Mouse (Mus musculus) neural tube, embryonic 11.5 days (tissue): ENCODE measurements around the gene Rsg1. TPM values are rescaled to one million over a fixed set of nuclear protein-coding genes. Genes with fewer than 3 reads are reported as not detected.

Source experiments
- ATAC-seq: fragments of 200-750 bp; cut with Nextera tagmentation; 2 replicates; pipeline ENCODE4 v1.8.0; 2017; ENCODE audit warnings: moderate number of reproducible peaks, mild to moderate bottlenecking, moderate TSS enrichment, moderate library complexity; ENCODE audit not compliant: insufficient read depth, low FRiP score, low TSS enrichment
- DNase-seq: peaks from one replicate; pipeline ENCODE4 v3.0.0-alpha.2; 2015; ENCODE audit warnings: low spot score
- H3K27ac ChIP-seq: fragments of 300-500 bp; sonication (generic); 2 replicates; pipeline ENCODE4 v1.5.1; 2014; ENCODE audit warnings: low read depth, mild to moderate bottlenecking, low read length
- H3K27me3 ChIP-seq: fragments of 300-500 bp; sonication (generic); 2 replicates; pipeline ENCODE4 v1.6.1; 2014; ENCODE audit warnings: mild to moderate bottlenecking, low read length, mixed read lengths; ENCODE audit not compliant: control insufficient read depth, insufficient read depth
- H3K36me3 ChIP-seq: fragments of 300-500 bp; sonication (generic); 2 replicates; pipeline ENCODE4 v1.6.1; 2014; ENCODE audit warnings: mild to moderate bottlenecking, low read length, moderate library complexity, mixed read lengths; ENCODE audit not compliant: control insufficient read depth, insufficient read depth
- H3K4me1 ChIP-seq: fragments of 300-500 bp; sonication (generic); 2 replicates; pipeline ENCODE4 v1.6.1; 2014; ENCODE audit warnings: low read length, mixed read lengths; ENCODE audit not compliant: control insufficient read depth, insufficient read depth
- H3K4me2 ChIP-seq: fragments of 300-500 bp; sonication (generic); 2 replicates; pipeline ENCODE4 v1.6.1; 2014; ENCODE audit warnings: low read depth, mild to moderate bottlenecking, moderate library complexity
- H3K4me3 ChIP-seq: fragments of 300-500 bp; sonication (generic); 2 replicates; pipeline ENCODE4 v1.5.1; 2014; ENCODE audit warnings: low read depth, low read length
- H3K9ac ChIP-seq: fragments of 300-500 bp; sonication (generic); 2 replicates; pipeline ENCODE4 v1.6.1; 2014; ENCODE audit warnings: mild to moderate bottlenecking, low read length
- H3K9me3 ChIP-seq: fragments of 300-500 bp; sonication (generic); 2 replicates; pipeline ENCODE4 v1.6.1; 2016; ENCODE audit warnings: low read length; ENCODE audit not compliant: control insufficient read depth
- WGBS: fragments of 180-500 bp; shearing (Covaris S2); extraction: QIAGEN DNeasy Blood & Tissue Kit; methylation state at CpG from one replicate; pipeline ENCODE4 v1.1.7; 2014; 5-methylcytosine and 5-hydroxymethylcytosine counted together
- polyA plus RNA-seq: library from polyadenylated mRNA; unstranded; fragments of >200 nt; fragmentation: Nextera tagmentation; extraction: Ambion mirVana; gene quantifications from 2 replicates; pipeline ENCODE4 v1.2.1, GENCODE M21; 2014

Gene Rsg1
- 5.4 and 6.5 TPM in 2 replicates for polyA plus RNA-seq

DNA sequence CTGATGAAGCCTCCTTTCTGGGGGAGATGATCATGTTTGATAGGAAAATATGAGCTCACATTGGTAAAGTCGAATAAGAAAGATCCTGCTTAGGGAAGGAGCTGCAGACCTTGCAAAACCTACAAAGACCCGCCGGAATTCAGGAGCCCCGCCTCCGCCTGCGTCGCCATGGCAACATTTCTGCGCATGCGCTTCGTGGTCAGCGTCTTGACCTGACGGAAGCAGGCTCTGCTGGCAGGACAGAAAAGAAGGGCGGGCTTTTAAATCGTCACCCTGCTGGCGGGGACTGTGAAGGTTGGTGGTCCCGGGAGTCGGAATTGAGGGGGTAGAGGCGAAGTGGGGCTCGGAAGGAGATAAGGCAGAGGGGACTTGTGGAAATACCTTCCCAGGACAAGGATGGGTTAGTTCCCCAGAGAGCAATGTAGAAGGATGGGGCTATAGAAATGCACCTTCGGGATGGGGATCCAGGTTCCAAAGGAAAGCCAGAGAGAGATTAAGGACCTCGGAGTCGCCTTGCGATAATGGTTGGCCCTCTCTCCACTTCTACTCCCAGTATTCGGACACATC lies at the start of gene Rsg1:
Rsg1 (plus strand) TSS at position 187 of the 567 bp plus-strand sequence.
- DNase-seq = peak; percentile 97
- ATAC-seq = peak; percentile 85
- no peak within 1 kb of the TSS for H3K27ac ChIP-seq
- peak within 1 kb of the TSS; percentile 65 for H3K4me2 ChIP-seq
- no peaks in the 10 kb centered on the region for H3K27me3 ChIP-seq
- peak within 1 kb of the TSS; percentile 49 for H3K9ac ChIP-seq
- no peaks in the 10 kb centered on the region for H3K4me1 ChIP-seq
- H3K9me3 ChIP-seq = no peaks in the 10 kb centered on the region
- under 1% methylated on average over 24 of the region's 24 CpGs for WGBS
- H3K4me3 ChIP-seq = peak within 1 kb of the TSS; percentile 49
- no peaks in the 10 kb centered on the region for H3K36me3 ChIP-seq

DNA sequence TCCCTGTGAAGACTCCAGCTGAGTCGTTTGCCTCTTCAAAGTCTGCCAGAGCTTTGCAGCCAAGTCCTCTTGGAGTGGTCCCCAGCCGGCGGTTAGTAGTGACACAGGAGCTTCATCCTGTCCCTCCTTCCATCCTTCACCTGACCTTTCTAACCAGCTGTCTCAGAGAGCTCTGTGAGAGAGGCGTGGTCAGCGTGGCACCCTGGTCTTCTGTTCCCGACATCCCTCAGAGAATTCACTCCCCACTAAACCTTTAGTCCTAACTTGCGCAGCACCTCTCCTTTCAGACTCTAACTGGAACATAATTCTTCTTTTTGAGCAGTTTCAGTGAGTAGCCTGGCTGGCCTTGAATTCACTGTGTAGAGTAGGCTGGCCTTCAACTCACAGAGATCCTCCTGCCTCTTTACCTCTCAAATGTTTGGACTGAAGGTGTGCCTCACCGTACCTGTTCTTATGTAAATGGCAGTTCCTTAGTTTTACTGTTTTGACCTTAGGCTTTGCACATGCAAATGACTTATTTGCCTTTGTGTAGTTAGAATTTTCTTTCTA lies 47.9 kb upstream of the Rsg1 start:
- H3K36me3 ChIP-seq = peaks cover 5% of the 10 kb centered on the region
- 68% methylated on average over 8 of the region's 8 CpGs for WGBS

DNA sequence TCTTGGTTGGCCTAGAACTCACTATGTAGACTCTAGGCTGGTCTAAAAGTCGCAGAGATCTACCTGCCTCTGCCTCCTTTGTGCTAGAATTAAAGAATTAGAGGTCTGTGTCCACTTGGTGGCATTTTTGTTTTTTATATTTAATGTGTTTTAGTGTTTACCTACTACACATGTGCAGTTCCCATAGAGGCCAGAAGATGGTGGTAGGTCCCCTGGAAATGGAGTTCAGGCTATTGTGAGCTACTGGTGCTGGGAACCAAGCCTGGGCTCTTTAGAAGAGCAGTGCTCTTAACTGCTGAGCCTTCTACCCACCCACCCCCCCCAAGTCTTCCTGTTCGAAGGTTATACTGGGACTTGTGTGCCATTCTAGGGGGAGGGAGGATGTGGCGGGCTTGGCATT lies 46.6 kb upstream of the Rsg1 start:
- ATAC-seq (no peak), DNase-seq (no peak)
- Histone ChIP-seq H3K4me3 (no peak overlapping the region), H3K27ac (no peak overlapping the region), H3K4me1 (no peaks in the 10 kb centered on the region), H3K27me3 (no peaks in the 10 kb centered on the region), H3K9me3 (no peaks in the 10 kb centered on the region), H3K9ac (no peak overlapping the region), H3K4me2 (no peak overlapping the region), H3K36me3 (peaks cover 6% of the 10 kb centered on the region)
- 98% methylated on average over 3 of the region's 3 CpGs for WGBS

More for the DNA sequence above, 47.9 kb upstream of the Rsg1 start:
- H3K27ac ChIP-seq = no peak overlapping the region
- H3K4me3 ChIP-seq = no peak overlapping the region
- no peak for DNase-seq
- H3K9me3 ChIP-seq = no peaks in the 10 kb centered on the region
- no peak for ATAC-seq
- H3K9ac ChIP-seq = no peak overlapping the region
- H3K4me2 ChIP-seq = no peak overlapping the region
- no peaks in the 10 kb centered on the region for H3K27me3 ChIP-seq
- no peaks in the 10 kb centered on the region for H3K4me1 ChIP-seq

DNA sequence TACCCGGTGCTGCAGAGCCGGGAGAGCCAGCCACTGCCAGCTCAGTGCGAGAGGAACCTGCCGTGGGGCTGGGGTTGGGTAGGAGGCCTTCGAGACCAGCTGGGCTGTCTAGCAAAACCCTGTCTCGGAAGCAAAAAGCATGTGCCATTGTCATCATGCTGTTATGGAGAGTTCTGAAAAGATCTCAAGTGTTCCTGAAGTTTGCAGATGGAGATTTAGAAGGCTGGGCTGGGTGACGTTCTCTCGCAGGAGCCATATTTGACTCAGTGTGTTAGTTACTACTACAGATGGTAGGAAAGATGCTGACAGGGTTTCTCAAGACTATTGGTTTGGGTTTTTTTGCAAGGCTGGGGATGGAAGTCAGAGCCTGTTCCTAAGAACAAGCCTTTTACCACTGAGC lies 41.6 kb upstream of the Rsg1 start:
- H3K4me3 ChIP-seq = no peak overlapping the region
- no peak overlapping the region for H3K4me2 ChIP-seq
- ATAC-seq = no peak
- no peak for DNase-seq
- peaks cover 6% of the 10 kb centered on the region for H3K36me3 ChIP-seq
- H3K27ac ChIP-seq = no peak overlapping the region
- H3K9me3 ChIP-seq = no peaks in the 10 kb centered on the region
- no peak overlapping the region for H3K9ac ChIP-seq
- 87% methylated on average over 8 of the region's 8 CpGs for WGBS
- no peaks in the 10 kb centered on the region for H3K4me1 ChIP-seq
- no peaks in the 10 kb centered on the region for H3K27me3 ChIP-seq

DNA sequence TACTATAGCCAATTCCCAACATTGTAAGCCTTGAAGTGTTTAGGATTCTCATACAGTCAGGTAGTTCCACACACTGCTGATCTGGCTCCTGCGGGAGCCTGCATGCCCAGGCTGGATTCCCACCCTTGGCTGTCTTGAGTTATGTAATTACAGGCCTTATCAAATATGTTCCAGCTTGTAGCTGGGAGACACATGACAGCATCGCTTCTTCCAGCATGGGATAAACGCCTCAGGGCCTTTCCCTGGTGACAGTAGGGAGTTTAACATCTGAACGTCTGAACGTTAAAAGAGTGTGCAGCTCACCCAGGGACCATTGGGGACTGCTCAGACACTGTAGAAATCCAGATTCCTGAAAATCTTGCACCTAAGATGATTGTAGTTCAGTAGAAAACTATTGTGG lies 38.0 kb upstream of the Rsg1 start:
- Histone ChIP-seq H3K4me3 (no peak overlapping the region), H3K27ac (no peak overlapping the region), H3K9ac (no peak overlapping the region), H3K36me3 (peaks cover 6% of the 10 kb centered on the region), H3K27me3 (no peaks in the 10 kb centered on the region), H3K9me3 (no peaks in the 10 kb centered on the region), H3K4me1 (no peaks in the 10 kb centered on the region), H3K4me2 (no peak overlapping the region)
- ATAC-seq (no peak), DNase-seq (no peak)
- WGBS = 90% methylated on average over 5 of the region's 5 CpGs

DNA sequence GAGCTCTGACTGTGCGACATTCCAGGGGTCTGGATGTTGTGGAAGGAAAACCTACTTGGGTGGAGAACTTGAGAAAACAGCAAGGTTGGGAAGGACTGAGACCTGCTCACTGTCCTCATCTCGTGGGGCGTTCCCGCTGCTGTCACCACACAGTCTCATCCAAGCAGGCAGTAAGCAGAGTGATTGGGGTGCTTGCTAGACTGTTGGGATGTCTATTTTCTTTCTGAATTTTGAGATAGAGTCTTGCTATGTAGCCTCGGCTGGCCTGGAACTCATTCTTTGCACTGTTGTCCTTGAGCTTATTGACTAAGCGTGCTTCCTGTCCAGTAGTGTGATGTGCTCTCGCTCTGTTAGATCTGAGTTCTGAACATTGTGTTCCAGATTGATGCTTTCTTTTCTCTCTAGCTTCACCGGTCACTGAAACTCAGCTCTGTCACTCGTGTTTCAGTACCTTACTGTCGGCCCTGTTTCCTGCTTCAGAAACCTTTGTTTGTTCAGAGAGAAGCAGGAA lies 37.4 kb upstream of the Rsg1 start:
- H3K4me3 ChIP-seq = no peak overlapping the region
- no peak for ATAC-seq
- H3K27me3 ChIP-seq = no peaks in the 10 kb centered on the region
- no peak for DNase-seq
- H3K27ac ChIP-seq = no peak overlapping the region
- H3K9me3 ChIP-seq = no peaks in the 10 kb centered on the region
- 86% methylated on average over 10 of the region's 10 CpGs for WGBS
- H3K9ac ChIP-seq = no peak overlapping the region
- no peaks in the 10 kb centered on the region for H3K4me1 ChIP-seq
- no peak overlapping the region for H3K4me2 ChIP-seq
- peaks cover 4% of the 10 kb centered on the region for H3K36me3 ChIP-seq

DNA sequence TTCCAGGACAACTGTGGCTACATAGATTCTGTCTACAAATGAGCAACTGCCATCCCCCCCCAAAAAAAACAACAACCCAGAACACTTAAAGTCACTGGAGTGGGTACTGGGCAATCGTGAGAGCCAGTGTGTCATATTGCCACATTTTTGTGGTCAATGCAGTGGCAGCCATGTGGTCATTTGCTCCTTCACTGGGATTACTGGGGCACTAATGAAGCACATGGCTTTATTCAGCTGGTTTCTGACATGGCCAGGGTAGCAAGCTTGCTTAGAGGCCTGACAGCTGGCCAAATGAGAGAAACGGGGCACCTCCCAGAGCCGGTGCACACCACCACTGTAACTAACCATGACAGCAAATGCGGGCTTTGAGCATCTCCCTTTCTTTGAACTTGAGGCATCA lies 35.3 kb upstream of the Rsg1 start:
- H3K4me3 ChIP-seq = no peak overlapping the region
- no peak overlapping the region for H3K27ac ChIP-seq
- no peak overlapping the region for H3K4me2 ChIP-seq
- no peaks in the 10 kb centered on the region for H3K4me1 ChIP-seq
- peaks cover 4% of the 10 kb centered on the region for H3K36me3 ChIP-seq
- ATAC-seq = no peak
- 51% methylated on average over 4 of the region's 4 CpGs for WGBS
- no peak overlapping the region for H3K9ac ChIP-seq
- DNase-seq = no peak
- no peaks in the 10 kb centered on the region for H3K27me3 ChIP-seq
- no peaks in the 10 kb centered on the region for H3K9me3 ChIP-seq

DNA sequence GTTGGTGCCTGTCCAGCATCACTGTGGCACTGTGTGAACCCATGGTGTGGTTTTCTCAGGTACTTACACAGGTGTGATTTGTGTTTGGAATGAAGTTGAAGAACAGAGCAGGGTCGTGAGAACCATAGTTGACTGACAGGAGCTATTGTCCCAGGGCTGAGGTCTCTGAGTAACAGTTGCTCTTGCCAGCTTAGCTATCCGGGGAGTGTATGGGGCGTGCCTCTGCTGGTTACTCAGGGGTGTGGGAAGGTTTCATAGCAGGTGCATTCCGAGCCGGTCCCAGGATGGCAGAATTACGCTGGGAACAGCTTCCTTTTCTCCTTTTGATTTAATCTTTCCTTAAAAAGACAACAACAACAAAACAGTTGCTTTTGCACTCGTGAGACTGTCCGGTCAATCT lies 32.9 kb upstream of the Rsg1 start:
- no peak overlapping the region for H3K27ac ChIP-seq
- peaks cover 4% of the 10 kb centered on the region for H3K36me3 ChIP-seq
- H3K9me3 ChIP-seq = no peaks in the 10 kb centered on the region
- DNase-seq (no peak), ATAC-seq (no peak)
- H3K4me2 ChIP-seq = no peak overlapping the region
- H3K4me1 ChIP-seq = no peaks in the 10 kb centered on the region
- H3K9ac ChIP-seq = no peak overlapping the region
- H3K4me3 ChIP-seq = no peak overlapping the region
- whole genome bisulfite sequencing = 90% methylated on average over 8 of the region's 8 CpGs
- no peaks in the 10 kb centered on the region for H3K27me3 ChIP-seq

DNA sequence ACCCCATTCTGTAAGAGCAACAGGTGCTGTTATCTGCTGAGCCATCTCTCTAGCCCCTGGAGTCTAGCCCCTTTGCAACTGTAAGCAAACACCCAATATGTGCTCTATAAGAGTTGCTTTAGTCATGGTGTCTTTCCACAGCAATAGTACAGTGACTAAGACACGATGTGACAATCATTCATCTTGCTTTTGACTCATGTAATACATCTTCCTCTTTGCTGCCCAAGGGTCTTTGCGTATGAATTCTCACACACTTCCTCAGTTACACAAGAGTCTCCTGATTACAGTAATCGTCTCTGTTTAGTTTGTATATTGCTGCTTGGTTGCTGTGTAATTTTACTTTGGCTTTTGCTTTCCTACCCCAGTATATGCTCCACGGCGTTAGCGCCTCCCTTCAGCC lies 31.8 kb upstream of the Rsg1 start:
- no peak overlapping the region for H3K4me3 ChIP-seq
- no peak overlapping the region for H3K4me2 ChIP-seq
- no peak for DNase-seq
- H3K9me3 ChIP-seq = no peaks in the 10 kb centered on the region
- H3K27me3 ChIP-seq = no peaks in the 10 kb centered on the region
- no peak overlapping the region for H3K27ac ChIP-seq
- no peak overlapping the region for H3K9ac ChIP-seq
- 0 out of 2 replicates have a peak, but pooled peaks cover 5% of the 10 kb centered on the region for H3K4me1 ChIP-seq
- WGBS = 95% methylated on average over 6 of the region's 6 CpGs
- H3K36me3 ChIP-seq = peaks cover 4% of the 10 kb centered on the region
- ATAC-seq = no peak
